Mouse (Mus musculus) liver, embryonic 12.5 days (tissue): ENCODE results near the gene 5730455P16Rik. TPM values are rescaled to one million over a fixed set of nuclear protein-coding genes. Genes with fewer than 3 reads are reported as not detected.

Experiments
- ATAC-seq: fragments of 200-750 bp; cut with Nextera tagmentation; 2 replicates; pipeline ENCODE4 v1.8.0; 2017; ENCODE audit warnings: moderate number of reproducible peaks, mild to moderate bottlenecking, moderate library complexity
- H3K27ac ChIP-seq: fragments of 300-500 bp; sonication (generic); 2 replicates; pipeline ENCODE4 v1.5.1; 2016; ENCODE audit warnings: mild to moderate bottlenecking
- H3K27me3 ChIP-seq: fragments of 300-500 bp; sonication (generic); replicated peaks from 2 replicates; pipeline ENCODE4 v1.6.1; 2016; ENCODE audit warnings: mild to moderate bottlenecking, moderate library complexity
- H3K36me3 ChIP-seq: fragments of 300-500 bp; sonication (generic); 2 replicates; pipeline ENCODE4 v1.6.1; 2016; ENCODE audit warnings: mild to moderate bottlenecking, moderate library complexity
- H3K4me1 ChIP-seq: fragments of 300-500 bp; sonication (generic); 2 replicates; pipeline ENCODE4 v1.6.1; 2016
- H3K4me2 ChIP-seq: fragments of 300-500 bp; sonication (generic); 2 replicates; pipeline ENCODE4 v1.6.1; 2016; ENCODE audit warnings: mild to moderate bottlenecking, moderate library complexity
- H3K4me3 ChIP-seq: fragments of 300-500 bp; sonication (generic); 2 replicates; pipeline ENCODE4 v1.5.1; 2016; ENCODE audit warnings: mild to moderate bottlenecking, moderate library complexity
- H3K9ac ChIP-seq: fragments of 300-500 bp; sonication (generic); 2 replicates; pipeline ENCODE4 v1.6.1; 2016; ENCODE audit warnings: mild to moderate bottlenecking, moderate library complexity
- H3K9me3 ChIP-seq: fragments of 300-500 bp; sonication (generic); replicated peaks from 2 replicates; pipeline ENCODE4 v1.6.1; 2016; ENCODE audit warnings: mild to moderate bottlenecking, moderate library complexity
- WGBS: fragments of 180-500 bp; shearing (Covaris S2); methylation state at CpG from one replicate; pipeline ENCODE4 v1.1.7; 2016; ENCODE audit not compliant: insufficient replicate concordance; 5-methylcytosine and 5-hydroxymethylcytosine counted together
- polyA plus RNA-seq: library from polyadenylated mRNA; unstranded; fragments of >200 nt; fragmentation: Nextera tagmentation; extraction: Ambion mirVana; gene quantifications from 2 replicates; pipeline ENCODE4 v1.2.1, GENCODE M21; 2016

Gene 5730455P16Rik
- polyA plus RNA-seq, 1 experiment from 2014 or later = 11.3 TPM

- ATAC-seq = no peak
- no peaks in the 10 kb centered on the region for H3K4me1 ChIP-seq
- peaks cover 34% of the 10 kb centered on the region for H3K27me3 ChIP-seq
- no peak overlapping the region for H3K4me3 ChIP-seq
- no peak overlapping the region for H3K4me2 ChIP-seq
- H3K36me3 ChIP-seq = no peaks in the 10 kb centered on the region
- H3K27ac ChIP-seq = no peak overlapping the region
- no peak overlapping the region for H3K9ac ChIP-seq
- 29% methylated on average over 1 of the region's 1 CpGs for WGBS
- no peaks in the 10 kb centered on the region for H3K9me3 ChIP-seq
These were observed 64.4 kb downstream of the 5730455P16Rik start for GRCm38 (mm10) chr11:80313462-80313861.

GRCm38 (mm10) chr11:80312565-80312964 lies 65.3 kb downstream of the 5730455P16Rik start:
- Histone ChIP-seq H3K27ac (no peak overlapping the region), H3K9me3 (no peaks in the 10 kb centered on the region), H3K4me3 (no peak overlapping the region), H3K4me2 (no peak overlapping the region), H3K27me3 (peaks cover 35% of the 10 kb centered on the region), H3K36me3 (no peaks in the 10 kb centered on the region), H3K9ac (no peak overlapping the region), H3K4me1 (no peaks in the 10 kb centered on the region)
- WGBS = 5% methylated on average over 6 of the region's 6 CpGs
- no peak for ATAC-seq

GRCm38 (mm10) chr11:80312049-80312448 lies 65.8 kb downstream of the 5730455P16Rik start:
- Histone ChIP-seq H3K4me2 (no peak overlapping the region), H3K9me3 (no peaks in the 10 kb centered on the region), H3K27me3 (peaks cover 38% of the 10 kb centered on the region), H3K36me3 (no peaks in the 10 kb centered on the region), H3K9ac (no peak overlapping the region), H3K27ac (no peak overlapping the region), H3K4me1 (no peaks in the 10 kb centered on the region), H3K4me3 (no peak overlapping the region)
- WGBS = 53% methylated on average over 2 of the region's 2 CpGs
- no peak for ATAC-seq

GRCm38 (mm10) chr11:80311271-80311670 lies 66.6 kb downstream of the 5730455P16Rik start:
- WGBS = 69% methylated on average over 4 of the region's 4 CpGs
- Histone ChIP-seq H3K9me3 (no peaks in the 10 kb centered on the region), H3K4me1 (no peaks in the 10 kb centered on the region), H3K4me3 (no peak overlapping the region), H3K27me3 (peaks cover 43% of the 10 kb centered on the region), H3K36me3 (no peaks in the 10 kb centered on the region), H3K27ac (no peak overlapping the region), H3K9ac (no peak overlapping the region), H3K4me2 (no peak overlapping the region)
- no peak for ATAC-seq

Other genes with a start within 250 kb of the 5730455P16Rik start
- 18.2 and 22.4 TPM in 2 replicates for gene Tefm, start 235.9 kb downstream of the 5730455P16Rik start, polyA plus RNA-seq
- gene Adap2, start 223.9 kb downstream of the 5730455P16Rik start, polyA plus RNA-seq = 2.7 and 2.8 TPM in 2 replicates
- 4.2 and 5.0 TPM in 2 replicates for gene Rnf135, start 194.2 kb downstream of the 5730455P16Rik start, polyA plus RNA-seq
- gene Rhot1, start 169.0 kb downstream of the 5730455P16Rik start, polyA plus RNA-seq = 36.7 and 36.9 TPM in 2 replicates
- 0.18 and 0.29 TPM in 2 replicates for gene Rhbdl3, start 77.1 kb downstream of the 5730455P16Rik start, polyA plus RNA-seq
- gene Zfp207, start 5.2 kb upstream of the 5730455P16Rik start, polyA plus RNA-seq = 143 TPM in 2 replicates
- gene Psmd11, start 50.6 kb upstream of the 5730455P16Rik start, polyA plus RNA-seq = 228 and 233 TPM in 2 replicates
- gene Cdk5r1, start 99.0 kb upstream of the 5730455P16Rik start, polyA plus RNA-seq = 0.62 and 0.75 TPM in 2 replicates